36 mouse cellular contexts compared by ENCODE assay signal in genomic region chr3:54714253-54714652, GRCm38 (mm10). TPM values are rescaled to one million over a fixed set of nuclear protein-coding genes. Genes with fewer than 3 reads are reported as not detected.
"Had no signal": no experiment of that assay in that cellular context is flagged by ENCODE, and none has a peak within 500 bp of the region (broad histone marks: within the 10 kb centered on the region; RNA-seq: fewer than 3 reads in every experiment).

Gene Gm21958, minus strand, starts transcription at chr3:54714353.

- DNase-seq: cerebellum, adult 2 months; cerebellum, adult 8-10 months; cerebellum, adult 9-10 months; cerebellum, adult 9-11 months; cerebellum, postnatal 14 days; cerebellum, postnatal 25 days; cerebellum, postnatal 36 days; embryo, embryonic 11 days; forebrain, postnatal 0 days; gastrocnemius, adult 2 months; gastrocnemius, postnatal 10 days; gastrocnemius, postnatal 14 days; gastrocnemius, postnatal 25 days; gastrocnemius, postnatal 36 days; heart, adult 18-20 months; heart, adult 2 months had no signal

- H3K4me3 ChIP-seq: embryonic facial prominence, embryonic 10.5 days; embryonic facial prominence, embryonic 12.5 days; embryonic facial prominence, embryonic 13.5 days; embryonic facial prominence, embryonic 15.5 days; erythroblast, embryonic 14.5 days; forebrain, embryonic 10.5 days; forebrain, embryonic 12.5 days; forebrain, embryonic 13.5 days; forebrain, embryonic 15.5 days; gastrocnemius, adult 2 months; heart, adult 2 months; heart, embryonic 10.5 days had no signal

- H3K4me1 ChIP-seq: embryonic facial prominence, embryonic 10.5 days; embryonic facial prominence, embryonic 12.5 days; embryonic facial prominence, embryonic 13.5 days; embryonic facial prominence, embryonic 15.5 days; forebrain, embryonic 10.5 days; forebrain, embryonic 12.5 days; forebrain, embryonic 13.5 days; forebrain, embryonic 15.5 days; heart, embryonic 10.5 days had no signal

- H3K27ac ChIP-seq: embryonic facial prominence, embryonic 10.5 days; embryonic facial prominence, embryonic 12.5 days; embryonic facial prominence, embryonic 13.5 days; embryonic facial prominence, embryonic 15.5 days; forebrain, embryonic 10.5 days; forebrain, embryonic 12.5 days; forebrain, embryonic 13.5 days; forebrain, embryonic 15.5 days; gastrocnemius, adult 2 months; heart, adult 2 months; heart, embryonic 10.5 days had no signal

RNA-seq across cellular contexts. Expression of gene Gm21958, which starts in this region (rescaled TPM):
- total RNA-seq: forebrain, postnatal 0 days; gastrocnemius, adult 18-20 months; gastrocnemius, adult 2 months; gastrocnemius, adult 8-10 months; gastrocnemius, postnatal 10 days; gastrocnemius, postnatal 14 days; gastrocnemius, postnatal 25 days; gastrocnemius, postnatal 36 days; gastrocnemius, postnatal 4 days; granulocyte monocyte progenitor cell, adult 5-6 weeks; heart, adult 18-20 months; heart, adult 2 months; heart, adult 8-10 months had no signal
- polyA plus RNA-seq: cerebellum, adult 2 months; cortical plate, adult 2 months; embryonic facial prominence, embryonic 10.5 days; embryonic facial prominence, embryonic 13.5 days; embryonic facial prominence, embryonic 15.5 days; erythroblast, embryonic 14.5 days; forebrain, embryonic 13.5 days; forebrain, embryonic 14.5 days; forebrain, embryonic 16.5 days; frontal cortex, adult 2 months; gonadal fat pad, adult 2 months; heart, adult 2 months; heart, embryonic 10.5 days had no signal
